Mouse (Mus musculus) left cerebral cortex, postnatal 4 days (tissue): ENCODE measurements around the gene Lrrc32. TPM values are rescaled to one million over a fixed set of nuclear protein-coding genes. Genes with fewer than 3 reads are reported as not detected.

Experiments used
- DNase-seq: peaks from one replicate; pipeline ENCODE4 v3.0.0-alpha.2; 2022
- intact Hi-C: fragments of 180-260 bp; cut with DNase I; formaldehyde crosslinking; loops from one replicate; pipeline ENCODE4 v1.15.1; 2025
- total RNA-seq, 2 experiments: library from RNA; stranded (reverse); gene quantifications; 2 replicates each; pipeline ENCODE4 v1.2.3; 2021

The Lrrc32 gene
- total RNA-seq, 2 experiments from 2014 or later = 6.4 to 7.6 TPM

- intact Hi-C loops = no loop called here
- no peak for DNase-seq
Measured at GRCm38 (mm10) chr7:98542267-98542666, 53.2 kb downstream of the Lrrc32 start.

GRCm38 (mm10) chr7:98542731-98543142, 53.7 kb downstream of the Lrrc32 start:
- no peak for DNase-seq
- intact Hi-C loops = no loop called here

GRCm38 (mm10) chr7:98543853-98544370, 54.8 kb downstream of the Lrrc32 start:
- no peak for DNase-seq
- intact Hi-C loops = no loop called here

- DNase-seq = no peak
- intact Hi-C loops = no loop called here
Measured at GRCm38 (mm10) chr7:98544556-98544955, 55.5 kb downstream of the Lrrc32 start.

GRCm38 (mm10) chr7:98548839-98549238, 59.8 kb downstream of the Lrrc32 start:
- intact Hi-C loops = no loop called here
- no peak for DNase-seq

- intact Hi-C loops = no loop called here
Measured at GRCm38 (mm10) chr7:98550596-98550995, 61.5 kb downstream of the Lrrc32 start.

GRCm38 (mm10) chr7:98551041-98551440, 62.0 kb downstream of the Lrrc32 start:
- no peak for DNase-seq
- intact Hi-C loops = no loop called here

More at GRCm38 (mm10) chr7:98550596-98550995, 61.5 kb downstream of the Lrrc32 start:
- no peak for DNase-seq

Other genes starting within 250 kb of the Lrrc32 start
- gene Acer3, start 168.1 kb upstream of the Lrrc32 start, total RNA-seq = 10 to 100 TPM; 10.1 to 10.6 TPM
- 10 to 100 TPM; 11.5 TPM for gene Tsku, start 128.0 kb upstream of the Lrrc32 start, total RNA-seq
- under 1 TPM in 1 of 2 experiments, not detected in 1; 0.24 TPM for gene Gucy2d, start 48.9 kb upstream of the Lrrc32 start, total RNA-seq
- 10 to 100 TPM; 59.8 to 63.0 TPM for gene Emsy, start 167.5 kb downstream of the Lrrc32 start, total RNA-seq
- gene Thap12, start 213.8 kb downstream of the Lrrc32 start, total RNA-seq = 10 to 100 TPM; 65.0 to 72.7 TPM